Mouse (Mus musculus): ENCODE measurements around the gene Hsd17b3. TPM values are rescaled to one million over a fixed set of nuclear protein-coding genes. Genes with fewer than 3 reads are reported as not detected.
A peak's percentile ranks its signal among the peaks of the same experiment; 100 is the strongest.

Gene Hsd17b3
- polyA plus RNA-seq, 1 experiment from 2014 or later = not detected

GRCm38 (mm10) chr13:64107105-64107504 is 18.1 kb upstream of the Hsd17b3 start:
- Histone ChIP-seq H3K9me3 (replicated peaks) (no peaks in the 10 kb centered on the region), H3K4me2 (no peak overlapping the region), H3K27ac (replicated peaks) (no peak overlapping the region), H3K27me3 (replicated peaks) (no peaks in the 10 kb centered on the region), H3K36me3 (no peaks in the 10 kb centered on the region), H3K9ac (replicated peaks) (no peak overlapping the region), H3K4me1 (peaks cover 10% of the 10 kb centered on the region), H3K4me3 (replicated peaks) (no peak overlapping the region)
- no peak for ATAC-seq (ENCODE audit: low FRiP score)
- WGBS = 37% methylated on average over 3 of the region's 3 CpGs

GRCm38 (mm10) chr13:64105690-64106089 is 16.7 kb upstream of the Hsd17b3 start:
- H3K27ac ChIP-seq (replicated peaks) = no peak overlapping the region
- no peak for ATAC-seq (ENCODE audit: low FRiP score)
- H3K9ac ChIP-seq (replicated peaks) = no peak overlapping the region
- H3K4me1 ChIP-seq = peaks cover 10% of the 10 kb centered on the region
- H3K4me2 ChIP-seq = no peak overlapping the region
- no peaks in the 10 kb centered on the region for H3K9me3 ChIP-seq (replicated peaks)
- WGBS = 84% methylated on average over 3 of the region's 3 CpGs
- H3K27me3 ChIP-seq (replicated peaks) = no peaks in the 10 kb centered on the region
- H3K4me3 ChIP-seq (replicated peaks) = no peak overlapping the region
- H3K36me3 ChIP-seq = no peaks in the 10 kb centered on the region

- Histone ChIP-seq H3K27me3 (replicated peaks) (no peaks in the 10 kb centered on the region), H3K4me1 (no peaks in the 10 kb centered on the region), H3K36me3 (no peaks in the 10 kb centered on the region), H3K4me3 (replicated peaks) (no peak overlapping the region), H3K9me3 (replicated peaks) (no peaks in the 10 kb centered on the region), H3K27ac (replicated peaks) (no peak overlapping the region), H3K4me2 (no peak overlapping the region), H3K9ac (replicated peaks) (no peak overlapping the region)
- ATAC-seq (ENCODE audit: low FRiP score) = peak; percentile 63; the same call in 1 of the 2 replicates
- 68% methylated on average over 3 of the region's 3 CpGs for WGBS
Observed at GRCm38 (mm10) chr13:64100186-64100585, 11.2 kb upstream of the Hsd17b3 start.

- Histone ChIP-seq H3K9ac (replicated peaks) (no peak overlapping the region), H3K4me2 (no peak overlapping the region), H3K36me3 (no peaks in the 10 kb centered on the region), H3K4me3 (replicated peaks) (no peak overlapping the region), H3K27ac (replicated peaks) (no peak overlapping the region), H3K9me3 (replicated peaks) (no peaks in the 10 kb centered on the region), H3K27me3 (replicated peaks) (no peaks in the 10 kb centered on the region), H3K4me1 (no peaks in the 10 kb centered on the region)
- no peak for ATAC-seq (ENCODE audit: low FRiP score)
- WGBS = 77% methylated on average over 9 of the region's 9 CpGs
Observed at GRCm38 (mm10) chr13:64098992-64099391, 10.0 kb upstream of the Hsd17b3 start.

GRCm38 (mm10) chr13:64093341-64093740 is 4.3 kb upstream of the Hsd17b3 start:
- H3K4me3 ChIP-seq (replicated peaks) = no peak overlapping the region
- WGBS = 5% methylated on average over 1 of the region's 1 CpGs
- H3K27ac ChIP-seq (replicated peaks) = no peak overlapping the region
- no peak overlapping the region for H3K9ac ChIP-seq (replicated peaks)
- H3K4me2 ChIP-seq = no peak overlapping the region
- no peaks in the 10 kb centered on the region for H3K36me3 ChIP-seq
- peak; percentile 59; the same call in 1 of the 2 replicates for ATAC-seq (ENCODE audit: low FRiP score)
- H3K27me3 ChIP-seq (replicated peaks) = no peaks in the 10 kb centered on the region
- H3K9me3 ChIP-seq (replicated peaks) = no peaks in the 10 kb centered on the region
- H3K4me1 ChIP-seq = no peaks in the 10 kb centered on the region

- no peaks in the 10 kb centered on the region for H3K9me3 ChIP-seq (replicated peaks)
- H3K4me1 ChIP-seq = no peaks in the 10 kb centered on the region
- WGBS = 81% methylated on average over 6 of the region's 6 CpGs
- H3K9ac ChIP-seq (replicated peaks) = no peak overlapping the region
- no peaks in the 10 kb centered on the region for H3K36me3 ChIP-seq
- H3K4me2 ChIP-seq = no peak overlapping the region
- H3K27ac ChIP-seq (replicated peaks) = no peak overlapping the region
- ATAC-seq (ENCODE audit: low FRiP score) = 0 out of 2 replicates have a peak, but pooled peaks have one; percentile 28
- no peak overlapping the region for H3K4me3 ChIP-seq (replicated peaks)
- H3K27me3 ChIP-seq (replicated peaks) = no peaks in the 10 kb centered on the region
Observed at GRCm38 (mm10) chr13:64092752-64093151, 3.7 kb upstream of the Hsd17b3 start.

GRCm38 (mm10) chr13:64092141-64092540 is 3.1 kb upstream of the Hsd17b3 start:
- Histone ChIP-seq H3K4me2 (no peak overlapping the region), H3K27me3 (replicated peaks) (no peaks in the 10 kb centered on the region), H3K9ac (replicated peaks) (no peak overlapping the region), H3K4me1 (no peaks in the 10 kb centered on the region), H3K27ac (replicated peaks) (no peak overlapping the region), H3K9me3 (replicated peaks) (no peaks in the 10 kb centered on the region), H3K4me3 (replicated peaks) (no peak overlapping the region), H3K36me3 (no peaks in the 10 kb centered on the region)
- no peak for ATAC-seq (ENCODE audit: low FRiP score)
- 71% methylated on average over 3 of the region's 3 CpGs for WGBS

GRCm38 (mm10) chr13:64091006-64091405 is 2.0 kb upstream of the Hsd17b3 start:
- Histone ChIP-seq H3K4me1 (no peaks in the 10 kb centered on the region), H3K9me3 (replicated peaks) (no peaks in the 10 kb centered on the region), H3K27me3 (replicated peaks) (no peaks in the 10 kb centered on the region), H3K4me3 (replicated peaks) (no peak overlapping the region), H3K36me3 (no peaks in the 10 kb centered on the region), H3K9ac (replicated peaks) (no peak overlapping the region), H3K4me2 (no peak overlapping the region), H3K27ac (replicated peaks) (no peak overlapping the region)
- WGBS = 60% methylated on average over 7 of the region's 7 CpGs
- ATAC-seq (ENCODE audit: low FRiP score) = no peak

GRCm38 (mm10) chr13:64090278-64090677 is 1.2 kb upstream of the Hsd17b3 start:
- Histone ChIP-seq H3K4me1 (no peaks in the 10 kb centered on the region), H3K36me3 (no peaks in the 10 kb centered on the region), H3K9ac (replicated peaks) (no peak overlapping the region), H3K4me2 (no peak overlapping the region), H3K9me3 (replicated peaks) (no peaks in the 10 kb centered on the region), H3K27me3 (replicated peaks) (no peaks in the 10 kb centered on the region), H3K4me3 (replicated peaks) (no peak overlapping the region), H3K27ac (replicated peaks) (no peak overlapping the region)
- 88% methylated on average over 5 of the region's 5 CpGs for WGBS
- no peak for ATAC-seq (ENCODE audit: low FRiP score)

- ATAC-seq (ENCODE audit: low FRiP score) = no peak
- Histone ChIP-seq H3K27ac (replicated peaks) (no peak overlapping the region), H3K9me3 (replicated peaks) (no peaks in the 10 kb centered on the region), H3K36me3 (no peaks in the 10 kb centered on the region), H3K27me3 (replicated peaks) (no peaks in the 10 kb centered on the region), H3K9ac (replicated peaks) (no peak overlapping the region), H3K4me1 (no peaks in the 10 kb centered on the region), H3K4me2 (no peak overlapping the region), H3K4me3 (replicated peaks) (no peak overlapping the region)
- 81% methylated on average over 7 of the region's 7 CpGs for WGBS
Observed at GRCm38 (mm10) chr13:64088057-64088456, 973 bp downstream of the Hsd17b3 start.

GRCm38 (mm10) chr13:64086036-64086435 is 3.0 kb downstream of the Hsd17b3 start:
- H3K4me3 ChIP-seq (replicated peaks) = no peak overlapping the region
- WGBS = 89% methylated on average over 5 of the region's 5 CpGs
- no peaks in the 10 kb centered on the region for H3K27me3 ChIP-seq (replicated peaks)
- no peaks in the 10 kb centered on the region for H3K36me3 ChIP-seq
- H3K9ac ChIP-seq (replicated peaks) = no peak overlapping the region
- H3K4me1 ChIP-seq = peaks cover 10% of the 10 kb centered on the region
- no peak for ATAC-seq (ENCODE audit: low FRiP score)
- H3K27ac ChIP-seq (replicated peaks) = no peak overlapping the region
- no peak overlapping the region for H3K4me2 ChIP-seq
- H3K9me3 ChIP-seq (replicated peaks) = no peaks in the 10 kb centered on the region

- 92% methylated on average over 3 of the region's 3 CpGs for WGBS
- H3K9me3 ChIP-seq (replicated peaks) = no peaks in the 10 kb centered on the region
- H3K4me2 ChIP-seq = no peak overlapping the region
- no peak for ATAC-seq (ENCODE audit: low FRiP score)
- H3K4me3 ChIP-seq (replicated peaks) = no peak overlapping the region
- H3K4me1 ChIP-seq = peaks cover 15% of the 10 kb centered on the region
- H3K9ac ChIP-seq (replicated peaks) = no peak overlapping the region
- H3K36me3 ChIP-seq = no peaks in the 10 kb centered on the region
- H3K27me3 ChIP-seq (replicated peaks) = no peaks in the 10 kb centered on the region
- H3K27ac ChIP-seq (replicated peaks) = no peak overlapping the region
Observed at GRCm38 (mm10) chr13:64083331-64083730, 5.7 kb downstream of the Hsd17b3 start.
